In the genomic region with DNA sequence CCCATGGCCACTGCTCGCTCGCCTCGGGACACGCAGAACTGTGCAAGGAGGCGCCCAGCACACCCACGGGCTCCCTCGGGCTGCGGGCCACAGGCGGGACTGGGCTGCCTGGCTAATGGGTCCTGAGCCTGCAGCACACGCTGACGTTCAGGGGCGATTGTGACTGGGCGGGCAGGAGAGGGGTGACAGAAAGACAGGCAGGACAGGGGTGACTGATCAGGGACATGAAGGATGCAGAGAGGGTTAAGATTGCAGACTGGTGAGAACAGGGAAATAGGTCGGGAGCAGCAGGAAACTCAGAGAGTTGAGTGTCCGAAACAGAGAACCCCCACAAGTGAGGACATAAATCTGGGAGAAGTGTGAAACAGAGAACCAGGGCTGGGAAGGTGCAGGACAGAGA, we compare ENCODE assay signal across 20 mouse cellular contexts. TPM values are rescaled to one million over a fixed set of nuclear protein-coding genes. Genes with fewer than 3 reads are reported as not detected.
DNase-seq lines count a peak whose midpoint lies in the region; ATAC-seq and TF ChIP-seq lines count a peak whose summit lies in the region.
"Had no signal": no experiment of that assay in that cellular context is flagged by ENCODE, and none has a peak within 500 bp of the region (broad histone marks: within the 10 kb centered on the region; RNA-seq: fewer than 3 reads in every experiment).

Dcdc2c (minus strand) TSS at position 101 of the 400 bp plus-strand sequence.

- H3K27me3 ChIP-seq in hindbrain, embryonic 10.5 days (ENCODE audit: insufficient read depth, poor library complexity, severe bottlenecking) = no peaks in the 10 kb centered on the region
- no peaks in the 10 kb centered on the region for H3K27me3 ChIP-seq in hindbrain, embryonic 11.5 days (ENCODE audit: control insufficient read depth, insufficient read depth, low read length)
- no peaks in the 10 kb centered on the region for H3K27me3 ChIP-seq in liver, embryonic 11.5 days (replicated peaks; ENCODE audit: control insufficient read depth, insufficient read depth, low read length)
- no peaks in the 10 kb centered on the region for H3K27me3 ChIP-seq in liver, postnatal 0 days (ENCODE audit: insufficient read depth, low read length)
- H3K27me3 ChIP-seq in limb, embryonic 10.5 days (ENCODE audit: low read depth, poor library complexity, severe bottlenecking) = peaks cover 16% of the 10 kb centered on the region; the same call in 1 of the 2 replicates
- H3K27me3 ChIP-seq: embryonic facial prominence, embryonic 15.5 days had no signal

- no peak for TF ChIP-seq EP300 in liver, postnatal 0 days (IDR thresholded peaks at IDR 0.05; ENCODE audit: low read depth)

- H3K4me3 ChIP-seq in hindbrain, embryonic 10.5 days = peak within 1 kb of the TSS; percentile 11; the same call in 1 of the 2 replicates
- no peak within 1 kb of the TSS for H3K4me3 ChIP-seq in hindbrain, embryonic 11.5 days (ENCODE audit: low read depth, low read length)
- H3K4me3 ChIP-seq in liver, embryonic 11.5 days (ENCODE audit: low read depth, low read length) = no peak within 1 kb of the TSS
- no peak within 1 kb of the TSS for H3K4me3 ChIP-seq in liver, postnatal 0 days (ENCODE audit: low read depth, low read length)
- peak within 1 kb of the TSS; percentile 53 to 73; a peak in 3 of 4 replicates for H3K4me3 ChIP-seq in ES-E14 (ENCODE audit: insufficient read depth in 1 of 2, low read depth in 1 of 2, low read length in 2 of 2, poor library complexity in 1 of 2, severe bottlenecking in 1 of 2)
- H3K4me3 ChIP-seq in limb, embryonic 10.5 days = 0 out of 2 replicates have a peak within 1 kb of the TSS, but pooled peaks have one; percentile 1
- H3K4me3 ChIP-seq: embryonic facial prominence, embryonic 15.5 days; forebrain, embryonic 12.5 days; left cerebral cortex, adult 2 months had no signal

- H3K4me1 ChIP-seq in hindbrain, embryonic 10.5 days (replicated peaks) = 0 out of 2 replicates have a peak, but pooled peaks cover 5% of the 10 kb centered on the region
- no peaks in the 10 kb centered on the region for H3K4me1 ChIP-seq in hindbrain, embryonic 11.5 days (replicated peaks; ENCODE audit: control insufficient read depth, insufficient read depth, low read length)
- no peaks in the 10 kb centered on the region for H3K4me1 ChIP-seq in liver, embryonic 11.5 days (replicated peaks; ENCODE audit: control insufficient read depth, insufficient read depth, low read length)
- H3K4me1 ChIP-seq in liver, postnatal 0 days (ENCODE audit: insufficient read depth) = no peaks in the 10 kb centered on the region
- H3K4me1 ChIP-seq in ES-E14 (ENCODE audit: control insufficient read depth in 2 of 2, insufficient read depth in 2 of 2, low read length in 2 of 2, poor library complexity in 1 of 2) = no peaks in the 10 kb centered on the region; a peak in 1 of 4 replicates
- peaks cover 4% of the 10 kb centered on the region for H3K4me1 ChIP-seq in limb, embryonic 10.5 days
- H3K4me1 ChIP-seq: forebrain, embryonic 12.5 days had no signal

- H3K4me2 ChIP-seq in hindbrain, embryonic 11.5 days (replicated peaks; ENCODE audit: low read depth, low read length) = no peak within 1 kb of the TSS
- H3K4me2 ChIP-seq in liver, embryonic 11.5 days = peak within 1 kb of the TSS; percentile 20
- H3K4me2 ChIP-seq in liver, postnatal 0 days (ENCODE audit: low read depth, low read length) = no peak within 1 kb of the TSS
- H3K4me2 ChIP-seq: embryonic facial prominence, embryonic 15.5 days; forebrain, embryonic 12.5 days had no signal

- in situ Hi-C loops in ES-E14 (cut with MboI; ENCODE audit: low sequenced_read_pairs in 2 of 2, unreplicated experiment in 2 of 2) = no loop called here

- TF ChIP-seq CTCF in liver, postnatal 0 days (IDR thresholded peaks at IDR 0.05; ENCODE audit: low read depth) = no peak

- H3K36me3 ChIP-seq in hindbrain, embryonic 10.5 days = no peaks in the 10 kb centered on the region
- H3K36me3 ChIP-seq in hindbrain, embryonic 11.5 days (ENCODE audit: control insufficient read depth, insufficient read depth, low read length) = no peaks in the 10 kb centered on the region
- H3K36me3 ChIP-seq in liver, embryonic 11.5 days (ENCODE audit: control insufficient read depth, insufficient read depth, low read length) = no peaks in the 10 kb centered on the region
- no peaks in the 10 kb centered on the region for H3K36me3 ChIP-seq in liver, postnatal 0 days (replicated peaks; ENCODE audit: insufficient read depth, low read length)
- H3K36me3 ChIP-seq in ES-E14 (ENCODE audit: control insufficient read depth, insufficient read depth, low read length, poor library complexity, severe bottlenecking) = no peaks in the 10 kb centered on the region
- H3K36me3 ChIP-seq in limb, embryonic 10.5 days = no peaks in the 10 kb centered on the region
- H3K36me3 ChIP-seq: embryonic facial prominence, embryonic 15.5 days; forebrain, embryonic 12.5 days had no signal

- 73% methylated on average over 15 of the region's 15 CpGs for WGBS in hindbrain, embryonic 10.5 days
- WGBS in hindbrain, embryonic 11.5 days = 72% methylated on average over 15 of the region's 15 CpGs
- 57% methylated on average over 15 of the region's 15 CpGs for WGBS in liver, embryonic 11.5 days
- WGBS in liver, postnatal 0 days (ENCODE audit: insufficient replicate concordance) = 59% methylated on average over 15 of the region's 15 CpGs
- WGBS in limb, embryonic 10.5 days = 76% methylated on average over 15 of the region's 15 CpGs

- no peaks in the 10 kb centered on the region for H3K9me3 ChIP-seq in hindbrain, embryonic 10.5 days
- no peaks in the 10 kb centered on the region for H3K9me3 ChIP-seq in hindbrain, embryonic 11.5 days (ENCODE audit: control insufficient read depth, low read length)
- no peaks in the 10 kb centered on the region for H3K9me3 ChIP-seq in liver, embryonic 11.5 days (ENCODE audit: control insufficient read depth, low read length)
- no peaks in the 10 kb centered on the region for H3K9me3 ChIP-seq in liver, postnatal 0 days (ENCODE audit: low read length)
- H3K9me3 ChIP-seq in ES-E14 (ENCODE audit: control insufficient read depth, insufficient read depth, low read depth, low read length) = no peaks in the 10 kb centered on the region
- no peaks in the 10 kb centered on the region for H3K9me3 ChIP-seq in limb, embryonic 10.5 days (replicated peaks)
- H3K9me3 ChIP-seq: embryonic facial prominence, embryonic 15.5 days; forebrain, embryonic 12.5 days had no signal

- no peak within 1 kb of the TSS for H3K9ac ChIP-seq in hindbrain, embryonic 11.5 days (ENCODE audit: low read depth, low read length)
- H3K9ac ChIP-seq in liver, embryonic 11.5 days (ENCODE audit: low read depth, low read length) = no peak within 1 kb of the TSS
- no peak within 1 kb of the TSS for H3K9ac ChIP-seq in liver, postnatal 0 days (replicated peaks)
- peak within 1 kb of the TSS; percentile 42; the same call in 1 of the 2 replicates for H3K9ac ChIP-seq in ES-E14 (ENCODE audit: insufficient read depth, low read depth, low read length, poor library complexity, severe bottlenecking)
- H3K9ac ChIP-seq: embryonic facial prominence, embryonic 15.5 days; forebrain, embryonic 12.5 days had no signal

- H3K27ac ChIP-seq in hindbrain, embryonic 10.5 days = no peak within 1 kb of the TSS
- no peak within 1 kb of the TSS for H3K27ac ChIP-seq in hindbrain, embryonic 11.5 days (ENCODE audit: low read depth, low read length)
- H3K27ac ChIP-seq in liver, embryonic 11.5 days (ENCODE audit: low read depth, low read length) = no peak within 1 kb of the TSS
- H3K27ac ChIP-seq in liver, postnatal 0 days (ENCODE audit: low read depth) = no peak within 1 kb of the TSS
- H3K27ac ChIP-seq in ES-E14 (ENCODE audit: insufficient read depth, low read depth, low read length, poor library complexity, severe bottlenecking) = no peak within 1 kb of the TSS
- no peak within 1 kb of the TSS for H3K27ac ChIP-seq in limb, embryonic 10.5 days
- H3K27ac ChIP-seq: embryonic facial prominence, embryonic 15.5 days; forebrain, embryonic 12.5 days; left cerebral cortex, adult 2 months had no signal

- no peak for ATAC-seq in hindbrain, embryonic 11.5 days (ENCODE audit: low FRiP score)
- no peak for ATAC-seq in liver, embryonic 11.5 days (replicated peaks; ENCODE audit: low FRiP score)
- ATAC-seq in liver, postnatal 0 days = no peak
- ATAC-seq: CD4-positive, CD25-positive, alpha-beta regulatory T cell, adult 4 months had no signal

- no peak for DNase-seq in hindbrain, embryonic 10.5 days (ENCODE audit: low spot score)
- DNase-seq in hindbrain, embryonic 11.5 days (ENCODE audit: low spot score) = no peak
- DNase-seq in liver, embryonic 11.5 days (ENCODE audit: low spot score) = no peak
- no peak for DNase-seq in liver, postnatal 0 days
- DNase-seq in ES-E14 (ENCODE audit: low read depth, low spot score) = no peak
- no peak for DNase-seq in limb, embryonic 10.5 days (ENCODE audit: low spot score)
- no peak for DNase-seq in ovary, adult 18-20 months (ENCODE audit: low spot score)
- DNase-seq in thymus, adult 18-20 months = no peak
- DNase-seq: adrenal gland, postnatal 36 days; cerebellum, adult 9-10 months; kidney, adult 11 months; liver; thymus, postnatal 4 days had no signal

TF ChIP-seq in ES-E14, 5 proteins besides CTCF, POLR2A, EP300 and RAD21:
- TF ChIP-seq MAFK (IDR thresholded peaks at IDR 0.05; ENCODE audit: insufficient read depth, low read depth, low read length) = no peak

RNA-seq across cellular contexts. Expression of gene Dcdc2c, which starts in this region (rescaled TPM):
- polyA plus RNA-seq in hindbrain, embryonic 10.5 days (2016; fragmentation: Nextera tagmentation; extraction: Ambion mirVana) = not detected in 2 replicates
- polyA plus RNA-seq in hindbrain, embryonic 11.5 days (2014; fragmentation: Nextera tagmentation; extraction: Ambion mirVana) = 0.14 and 0.22 TPM in 2 replicates
- polyA plus RNA-seq in liver, embryonic 11.5 days (2014; fragmentation: Nextera tagmentation; extraction: Ambion mirVana) = not detected in 2 replicates
- 0.07 TPM in 1 of 2 replicates, not detected in the other for polyA plus RNA-seq in liver, postnatal 0 days (2015; fragmentation: Nextera tagmentation; extraction: Ambion mirVana)
- total RNA-seq in ES-E14 (2012; rRNA removed) = 0.71 and 1.3 TPM in 2 replicates
- 0.10 and 0.23 TPM in 2 replicates for polyA plus RNA-seq in limb, embryonic 10.5 days (2016; fragmentation: Nextera tagmentation; extraction: Ambion mirVana)
- total RNA-seq: adrenal gland, postnatal 36 days had no signal
- polyA plus RNA-seq: CD4-positive, CD25-positive, alpha-beta regulatory T cell, adult 4 months; gonadal fat pad, adult 2 months; spleen, adult 2 months; stomach, embryonic 16.5 days had no signal

Comparison
In these comparisons a context has a peak if more than half of its experiments do, and no peak if none do; other contexts are left out.
1. H3K4me3 ChIP-seq: peak in hindbrain, embryonic 10.5 days (single experiment), ES-E14 (2 of 2) and limb, embryonic 10.5 days (single experiment); none in hindbrain, embryonic 11.5 days (single experiment), liver, embryonic 11.5 days (single experiment) and liver, postnatal 0 days (single experiment).